Mouse (Mus musculus): Measurements from ENCODE around the gene Btn1a1.
A peak's percentile ranks its signal among the peaks of the same experiment; 100 is the strongest.

Btn1a1 gene

GRCm38 (mm10) chr13:23465600-23466109, at the start of gene Btn1a1:
Gene Btn1a1, minus strand, starts transcription at chr13:23465901.
- no peak for DNase-seq (ENCODE audit: extremely low read depth, insufficient read length, low spot score)

- DNase-seq (ENCODE audit: extremely low read depth, insufficient read length, low spot score) = peak; percentile 50
Observed at GRCm38 (mm10) chr13:23515281-23515680, 49.6 kb upstream of the Btn1a1 start.

- DNase-seq (ENCODE audit: extremely low read depth, insufficient read length, low spot score) = no peak
Observed at GRCm38 (mm10) chr13:23513517-23513916, 47.8 kb upstream of the Btn1a1 start.

GRCm38 (mm10) chr13:23510127-23510526, 44.4 kb upstream of the Btn1a1 start:
- DNase-seq (ENCODE audit: extremely low read depth, insufficient read length, low spot score) = no peak

- no peak for DNase-seq (ENCODE audit: extremely low read depth, insufficient read length, low spot score)
Observed at GRCm38 (mm10) chr13:23506819-23507515, 41.3 kb upstream of the Btn1a1 start.

- peak; percentile 69 for DNase-seq (ENCODE audit: extremely low read depth, insufficient read length, low spot score)
Observed at GRCm38 (mm10) chr13:23506351-23506750, 40.6 kb upstream of the Btn1a1 start.

GRCm38 (mm10) chr13:23505662-23506345, 40.1 kb upstream of the Btn1a1 start:
- DNase-seq (ENCODE audit: extremely low read depth, insufficient read length, low spot score) = peak; percentile 56

- peak; percentile 51 for DNase-seq (ENCODE audit: extremely low read depth, insufficient read length, low spot score)
Observed at GRCm38 (mm10) chr13:23503797-23504196, 38.1 kb upstream of the Btn1a1 start.

GRCm38 (mm10) chr13:23502916-23503315, 37.2 kb upstream of the Btn1a1 start:
- no peak for DNase-seq (ENCODE audit: extremely low read depth, insufficient read length, low spot score)

- DNase-seq (ENCODE audit: extremely low read depth, insufficient read length, low spot score) = no peak
Observed at GRCm38 (mm10) chr13:23502031-23502567, 36.4 kb upstream of the Btn1a1 start.

GRCm38 (mm10) chr13:23501511-23501910, 35.8 kb upstream of the Btn1a1 start:
- DNase-seq (ENCODE audit: extremely low read depth, insufficient read length, low spot score) = no peak

GRCm38 (mm10) chr13:23500424-23501200, 34.9 kb upstream of the Btn1a1 start:
- peak; percentile 70 for DNase-seq (ENCODE audit: extremely low read depth, insufficient read length, low spot score)

GRCm38 (mm10) chr13:23499943-23500342, 34.2 kb upstream of the Btn1a1 start:
- peak; percentile 36 for DNase-seq (ENCODE audit: extremely low read depth, insufficient read length, low spot score)

- no peak for DNase-seq (ENCODE audit: extremely low read depth, insufficient read length, low spot score)
Observed at GRCm38 (mm10) chr13:23498653-23499052, 33.0 kb upstream of the Btn1a1 start.

GRCm38 (mm10) chr13:23497656-23498321, 32.1 kb upstream of the Btn1a1 start:
- DNase-seq (ENCODE audit: extremely low read depth, insufficient read length, low spot score) = peak; percentile 54

GRCm38 (mm10) chr13:23495526-23495925, 29.8 kb upstream of the Btn1a1 start:
- DNase-seq (ENCODE audit: extremely low read depth, insufficient read length, low spot score) = no peak

- no peak for DNase-seq (ENCODE audit: extremely low read depth, insufficient read length, low spot score)
Observed at GRCm38 (mm10) chr13:23491990-23492389, 26.3 kb upstream of the Btn1a1 start.

- no peak for DNase-seq (ENCODE audit: extremely low read depth, insufficient read length, low spot score)
Observed at GRCm38 (mm10) chr13:23491263-23491662, 25.6 kb upstream of the Btn1a1 start.

GRCm38 (mm10) chr13:23490863-23491262, 25.2 kb upstream of the Btn1a1 start:
- DNase-seq (ENCODE audit: extremely low read depth, insufficient read length, low spot score) = no peak
